Comparison of ENCODE assay signal across 10 mouse cellular contexts in the genomic region with DNA sequence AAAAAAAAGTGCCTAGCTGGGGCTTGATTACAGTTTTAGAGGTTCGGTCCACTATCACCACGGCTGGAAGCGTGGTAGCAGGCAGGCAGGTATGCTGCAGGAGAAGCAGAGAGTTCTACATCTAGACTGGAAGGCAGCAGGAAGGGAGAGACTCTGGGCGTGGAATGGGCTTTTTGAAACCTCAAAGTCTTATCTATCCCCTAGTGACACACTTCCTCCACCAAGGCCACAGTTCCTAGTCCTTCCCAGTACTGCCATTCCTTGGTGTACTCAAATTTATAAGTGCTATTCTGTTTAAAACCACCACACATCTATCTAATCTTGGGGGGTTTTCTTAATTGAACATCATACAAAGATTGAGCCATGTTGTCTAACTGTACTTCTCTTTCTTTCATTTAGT. TPM values are rescaled to one million over a fixed set of nuclear protein-coding genes. Genes with fewer than 3 reads are reported as not detected.
A peak's percentile ranks its signal among the peaks of the same experiment; 100 is the strongest.
DNase-seq lines count a peak whose midpoint lies in the region; ATAC-seq and TF ChIP-seq lines count a peak whose summit lies in the region.
"Had no signal": no experiment of that assay in that cellular context is flagged by ENCODE, and none has a peak within 500 bp of the region (broad histone marks: within the 10 kb centered on the region; RNA-seq: fewer than 3 reads in every experiment).

No protein-coding gene starts in this region.

- H3K9ac ChIP-seq in forebrain, embryonic 12.5 days = no peak overlapping the region
- no peak overlapping the region for H3K9ac ChIP-seq in forebrain, embryonic 11.5 days (ENCODE audit: low read length)
- no peak overlapping the region for H3K9ac ChIP-seq in stomach, postnatal 0 days (ENCODE audit: low read length)

- H3K27ac ChIP-seq in forebrain, embryonic 12.5 days = no peak overlapping the region
- no peak overlapping the region for H3K27ac ChIP-seq in forebrain, embryonic 11.5 days (ENCODE audit: low read depth, low read length)
- H3K27ac ChIP-seq in stomach, postnatal 0 days (replicated peaks) = no peak overlapping the region

- TF ChIP-seq EP300 in stomach, postnatal 0 days (optimal IDR thresholded peaks at IDR 0.05) = no peak

- no peaks in the 10 kb centered on the region for H3K27me3 ChIP-seq in forebrain, embryonic 12.5 days
- H3K27me3 ChIP-seq in forebrain, embryonic 11.5 days (ENCODE audit: control insufficient read depth, insufficient read depth, low read length) = no peaks in the 10 kb centered on the region
- H3K27me3 ChIP-seq in megakaryocyte, embryonic 14.5 days (replicated peaks) = no peaks in the 10 kb centered on the region
- H3K27me3 ChIP-seq in stomach, postnatal 0 days (ENCODE audit: control insufficient read depth, insufficient read depth, low read length) = no peaks in the 10 kb centered on the region

- ATAC-seq in forebrain, embryonic 12.5 days (ENCODE audit: low FRiP score) = no peak
- ATAC-seq in forebrain, embryonic 11.5 days (replicated peaks; ENCODE audit: low FRiP score) = no peak
- no peak for ATAC-seq in megakaryocyte, adult 5-6 weeks (ENCODE audit: poor library complexity, severe bottlenecking)
- no peak for ATAC-seq in stomach, postnatal 0 days (ENCODE audit: low FRiP score, low TSS enrichment)

- peaks cover 8% of the 10 kb centered on the region; the same call in 1 of the 2 replicates for H3K36me3 ChIP-seq in forebrain, embryonic 12.5 days (replicated peaks)
- H3K36me3 ChIP-seq in forebrain, embryonic 11.5 days (ENCODE audit: control insufficient read depth, insufficient read depth, low read length) = no peaks in the 10 kb centered on the region
- peaks cover 54% of the 10 kb centered on the region for H3K36me3 ChIP-seq in megakaryocyte, embryonic 14.5 days (replicated peaks; ENCODE audit: low read length)
- H3K36me3 ChIP-seq in stomach, postnatal 0 days (ENCODE audit: control insufficient read depth, insufficient read depth, low read length) = no peaks in the 10 kb centered on the region

- WGBS in forebrain, embryonic 12.5 days = 88% methylated on average over 4 of the region's 4 CpGs
- 92% methylated on average over 4 of the region's 4 CpGs for WGBS in forebrain, embryonic 11.5 days
- WGBS in stomach, postnatal 0 days = 89% methylated on average over 4 of the region's 4 CpGs

- DNase-seq in forebrain, embryonic 11.5 days (ENCODE audit: low spot score) = no peak
- DNase-seq in liver = peak; percentile 8
- no peak for DNase-seq in stomach, postnatal 0 days (ENCODE audit: low spot score)
- no peak for DNase-seq in left cerebral cortex, postnatal 25 days (ENCODE audit: low spot score in 2 of 2)
- no peak for DNase-seq in thymus, postnatal 36 days
- DNase-seq: kidney, adult 9 months; spleen, adult 18-20 months had no signal

- H3K9me3 ChIP-seq in forebrain, embryonic 12.5 days = no peaks in the 10 kb centered on the region
- H3K9me3 ChIP-seq in forebrain, embryonic 11.5 days (ENCODE audit: control insufficient read depth, low read length) = no peaks in the 10 kb centered on the region
- H3K9me3 ChIP-seq in megakaryocyte, embryonic 14.5 days = peaks cover 6% of the 10 kb centered on the region; the same call in 1 of the 2 replicates
- no peaks in the 10 kb centered on the region for H3K9me3 ChIP-seq in stomach, postnatal 0 days (ENCODE audit: control insufficient read depth, low read length)

- no peak for TF ChIP-seq CTCF in stomach, postnatal 0 days (IDR thresholded peaks at IDR 0.05; ENCODE audit: low read depth)

- peaks cover 24% of the 10 kb centered on the region for H3K4me1 ChIP-seq in forebrain, embryonic 12.5 days
- peaks cover 4% of the 10 kb centered on the region; the same call in 1 of the 2 replicates for H3K4me1 ChIP-seq in forebrain, embryonic 11.5 days (replicated peaks; ENCODE audit: control insufficient read depth, insufficient read depth, low read length)
- H3K4me1 ChIP-seq in megakaryocyte, embryonic 14.5 days = peaks cover 74% of the 10 kb centered on the region
- H3K4me1 ChIP-seq in stomach, postnatal 0 days (replicated peaks; ENCODE audit: control insufficient read depth, insufficient read depth) = peaks cover 4% of the 10 kb centered on the region; the same call in 1 of the 2 replicates

- intact Hi-C loops in left cerebral cortex, postnatal 25 days (cut with DNase I) = no loop called here

- peak overlapping the region; percentile 72 for H3K4me2 ChIP-seq in forebrain, embryonic 12.5 days
- H3K4me2 ChIP-seq in forebrain, embryonic 11.5 days (ENCODE audit: low read depth, low read length, severe bottlenecking) = no peak overlapping the region; the same call in 1 of the 2 replicates
- peak overlapping the region; percentile 67; the same call in 1 of the 2 replicates for H3K4me2 ChIP-seq in stomach, postnatal 0 days (replicated peaks; ENCODE audit: low read depth)

- no peak overlapping the region for H3K4me3 ChIP-seq in forebrain, embryonic 12.5 days (replicated peaks)
- H3K4me3 ChIP-seq in forebrain, embryonic 11.5 days (ENCODE audit: low read depth, low read length) = no peak overlapping the region
- H3K4me3 ChIP-seq in megakaryocyte, embryonic 14.5 days (replicated peaks) = peak overlapping the region; percentile 97
- H3K4me3 ChIP-seq in stomach, postnatal 0 days (ENCODE audit: low read depth, low read length) = no peak overlapping the region

RNA-seq across cellular contexts. Expression of gene Hpf1, which starts 1.5 kb away (rescaled TPM):
- polyA plus RNA-seq in forebrain, embryonic 12.5 days (2016; fragmentation: Nextera tagmentation; extraction: Ambion mirVana) = 137 and 141 TPM in 2 replicates
- polyA plus RNA-seq in forebrain, embryonic 11.5 days (2014; fragmentation: Nextera tagmentation; extraction: Ambion mirVana) = 138 and 148 TPM in 2 replicates
- polyA plus RNA-seq in megakaryocyte, embryonic 14.5 days (2012; ENCODE audit: insufficient read depth, low replicate concordance) = 9.0 TPM in 1 of 2 replicates, not detected in the other
- total RNA-seq in megakaryocyte, adult 5-6 weeks (2015) = 123 and 134 TPM in 2 replicates
- 87.3 and 104 TPM in 2 replicates for total RNA-seq in megakaryocyte, adult 5-6 weeks (2017)
- 43.8 and 47.0 TPM in 2 replicates for polyA plus RNA-seq in stomach, postnatal 0 days (2015; fragmentation: Nextera tagmentation; extraction: Ambion mirVana)
- total RNA-seq in left cerebral cortex, postnatal 25 days (2021) = 10 to 100 TPM; 44.2 to 46.7 TPM
